Mouse (Mus musculus) limb, embryonic 14.5 days (tissue): ENCODE data around the gene Oxnad1. TPM values are rescaled to one million over a fixed set of nuclear protein-coding genes. Genes with fewer than 3 reads are reported as not detected.

ENCODE experiments used
- ATAC-seq: fragments of 200-750 bp; cut with Nextera tagmentation; 2 replicates; pipeline ENCODE4 v1.8.0; 2017; ENCODE audit warnings: low read depth, moderate number of reproducible peaks, moderate TSS enrichment; ENCODE audit not compliant: low FRiP score
- DNase-seq: peaks from one replicate; pipeline ENCODE4 v3.0.0-alpha.2; 2015; ENCODE audit warnings: low spot score
- H3K27ac ChIP-seq: fragments of 300-500 bp; sonication (generic); replicated peaks from 2 replicates; pipeline ENCODE4 v1.5.1; 2014; ENCODE audit warnings: low read depth, mild to moderate bottlenecking, low read length, moderate library complexity, mixed read lengths
- H3K27me3 ChIP-seq: fragments of 300-500 bp; sonication (generic); 2 replicates; pipeline ENCODE4 v1.6.1; 2014; ENCODE audit warnings: low read length, mixed read lengths; ENCODE audit not compliant: control insufficient read depth, insufficient read depth
- H3K36me3 ChIP-seq: fragments of 300-500 bp; sonication (generic); 2 replicates; pipeline ENCODE4 v1.6.1; 2014; ENCODE audit warnings: mild to moderate bottlenecking, low read length, moderate library complexity, mixed read lengths; ENCODE audit not compliant: control insufficient read depth, insufficient read depth
- H3K4me1 ChIP-seq: fragments of 300-500 bp; sonication (generic); 2 replicates; pipeline ENCODE4 v1.6.1; 2014; ENCODE audit warnings: antibody characterized with exemption, low read length, mixed read lengths; ENCODE audit not compliant: control insufficient read depth, insufficient read depth
- H3K4me2 ChIP-seq: fragments of 300-500 bp; sonication (generic); replicated peaks from 2 replicates; pipeline ENCODE4 v1.6.1; 2014; ENCODE audit warnings: low read depth, mild to moderate bottlenecking, low read length, moderate library complexity; ENCODE audit not compliant: severe bottlenecking
- H3K4me3 ChIP-seq: fragments of 300-500 bp; sonication (generic); replicated peaks from 2 replicates; pipeline ENCODE4 v1.5.1; 2014; ENCODE audit warnings: low read length
- H3K9ac ChIP-seq: fragments of 300-500 bp; sonication (generic); 2 replicates; pipeline ENCODE4 v1.6.1; 2014; ENCODE audit warnings: mild to moderate bottlenecking, low read depth, low read length, moderate library complexity; ENCODE audit not compliant: severe bottlenecking
- H3K9me3 ChIP-seq: fragments of 300-500 bp; sonication (generic); 2 replicates; pipeline ENCODE4 v1.6.1; 2016; ENCODE audit warnings: low read length; ENCODE audit not compliant: control insufficient read depth
- POLR2A ChIP-seq: fragments of 200-500 bp; IDR thresholded peaks from 2 replicates; pipeline ENCODE4 v1.8.0; 2012; ENCODE audit warnings: inconsistent platforms, mild to moderate bottlenecking, moderate library complexity, borderline replicate concordance; ENCODE audit not compliant: insufficient read depth, insufficient read length; ENCODE audit errors: extremely low read depth
- WGBS: fragments of 180-500 bp; shearing (Covaris S2); extraction: QIAGEN DNeasy Blood & Tissue Kit; methylation state at CpG from one replicate; pipeline ENCODE4 v1.1.7; 2014; 5-methylcytosine and 5-hydroxymethylcytosine counted together
- polyA plus RNA-seq, 2 experiments: library from polyadenylated mRNA; depleted of rRNA in 1 of 2; stranded (reverse) in 1 of 2; unstranded in 1 of 2; fragments of >200 nt; fragmentation: Nextera tagmentation in 1 of 2; extraction: Ambion mirVana in 1 of 2; gene quantifications; 2 replicates each; pipeline versions ENCODE4 v1.2.1 to v1.2.3; 2012 to 2014

The Oxnad1 gene
- polyA plus RNA-seq, 2 experiments: 16.0 to 23.8 TPM

GRCm38 (mm10) chr14:32061398-32061797, 23.8 kb upstream of the Oxnad1 start:
- TF ChIP-seq POLR2A: no peak
- 86% methylated on average over 4 of the region's 4 CpGs for WGBS
- Histone ChIP-seq H3K4me2 (no peak overlapping the region), H3K9ac (no peak overlapping the region), H3K4me3 (no peak overlapping the region), H3K9me3 (no peaks in the 10 kb centered on the region; the same call in 1 of the 2 replicates), H3K36me3 (no peaks in the 10 kb centered on the region), H3K27me3 (no peaks in the 10 kb centered on the region), H3K27ac (no peak overlapping the region), H3K4me1 (no peaks in the 10 kb centered on the region)
- no peak for DNase-seq
- ATAC-seq: no peak

DNA sequence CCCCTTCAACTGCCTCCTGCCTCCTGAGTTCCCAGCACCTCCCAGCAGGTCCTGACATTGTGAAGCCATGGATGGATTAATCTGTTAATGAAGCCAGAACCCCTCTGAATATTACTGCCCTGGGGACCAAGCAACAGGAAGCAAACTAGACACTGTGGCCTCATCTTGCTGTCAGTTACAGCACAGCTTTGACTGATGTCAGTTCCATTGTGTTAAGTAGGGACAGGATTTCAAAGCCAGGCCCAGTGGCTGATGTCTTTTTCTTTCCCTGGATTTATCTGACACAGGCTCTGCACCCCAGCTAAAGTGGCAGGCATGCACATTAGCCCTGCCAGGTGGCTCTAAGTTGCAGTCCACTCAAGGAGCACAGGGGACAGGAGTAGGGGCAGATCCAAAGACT, 12.4 kb upstream of the Oxnad1 start:
- no peaks in the 10 kb centered on the region for H3K36me3 ChIP-seq
- no peaks in the 10 kb centered on the region for H3K27me3 ChIP-seq
- no peaks in the 10 kb centered on the region for H3K4me1 ChIP-seq
- no peak overlapping the region for H3K27ac ChIP-seq
- no peak overlapping the region for H3K4me2 ChIP-seq
- H3K9ac ChIP-seq: no peak overlapping the region
- no peak for DNase-seq
- no peak overlapping the region for H3K4me3 ChIP-seq
- ATAC-seq: no peak
- H3K9me3 ChIP-seq: no peaks in the 10 kb centered on the region
- no peak for TF ChIP-seq POLR2A

DNA sequence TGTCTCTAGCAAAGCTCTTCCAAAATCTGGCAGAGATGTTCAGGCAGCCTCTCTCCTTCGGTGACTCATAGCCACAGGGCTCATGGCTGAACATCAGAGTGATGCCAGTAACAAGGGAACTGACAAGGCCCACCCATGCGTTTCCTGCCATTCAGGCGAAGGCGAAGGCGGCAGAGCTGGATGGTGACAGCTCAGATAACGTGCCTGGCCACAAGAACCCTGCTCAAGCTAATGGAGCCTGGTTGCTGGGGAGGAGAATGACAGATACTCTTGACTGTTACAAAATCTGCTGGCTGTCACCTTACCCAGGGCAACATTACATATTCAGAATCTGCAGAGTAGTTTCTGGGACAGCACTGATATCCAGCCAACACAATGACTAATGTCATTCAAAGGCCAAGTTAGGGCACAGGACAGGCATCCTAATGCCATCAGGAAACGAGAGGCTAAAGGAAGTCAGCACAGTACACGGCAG, 11.9 kb upstream of the Oxnad1 start:
- no peaks in the 10 kb centered on the region for H3K36me3 ChIP-seq
- no peak overlapping the region for H3K27ac ChIP-seq
- H3K4me3 ChIP-seq: no peak overlapping the region
- WGBS: 70% methylated on average over 8 of the region's 8 CpGs
- ATAC-seq (no peak), DNase-seq (no peak)
- no peak for TF ChIP-seq POLR2A
- H3K9me3 ChIP-seq: no peaks in the 10 kb centered on the region
- no peak overlapping the region for H3K9ac ChIP-seq
- no peaks in the 10 kb centered on the region for H3K27me3 ChIP-seq
- H3K4me1 ChIP-seq: no peaks in the 10 kb centered on the region
- no peak overlapping the region for H3K4me2 ChIP-seq

DNA sequence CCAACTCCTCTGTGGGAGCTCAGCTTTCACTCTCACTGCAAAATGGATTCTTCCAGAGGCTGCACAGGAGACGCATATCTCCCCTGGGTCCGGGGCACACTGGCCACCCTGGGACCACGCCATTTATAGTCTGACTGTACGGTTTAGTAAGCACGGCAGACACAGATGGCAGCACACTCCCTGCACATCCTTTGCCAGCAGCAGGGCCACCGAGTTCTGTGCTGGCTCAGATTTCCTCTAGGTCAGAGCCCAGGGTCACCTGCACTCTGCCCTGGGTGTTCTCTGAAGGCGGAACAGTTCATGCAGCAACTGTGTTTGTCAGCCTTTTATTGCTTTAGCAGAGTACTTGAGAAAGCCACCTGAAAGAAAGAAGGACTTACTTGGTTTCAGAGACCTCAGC, 11.3 kb upstream of the Oxnad1 start:
- DNase-seq: no peak

DNA sequence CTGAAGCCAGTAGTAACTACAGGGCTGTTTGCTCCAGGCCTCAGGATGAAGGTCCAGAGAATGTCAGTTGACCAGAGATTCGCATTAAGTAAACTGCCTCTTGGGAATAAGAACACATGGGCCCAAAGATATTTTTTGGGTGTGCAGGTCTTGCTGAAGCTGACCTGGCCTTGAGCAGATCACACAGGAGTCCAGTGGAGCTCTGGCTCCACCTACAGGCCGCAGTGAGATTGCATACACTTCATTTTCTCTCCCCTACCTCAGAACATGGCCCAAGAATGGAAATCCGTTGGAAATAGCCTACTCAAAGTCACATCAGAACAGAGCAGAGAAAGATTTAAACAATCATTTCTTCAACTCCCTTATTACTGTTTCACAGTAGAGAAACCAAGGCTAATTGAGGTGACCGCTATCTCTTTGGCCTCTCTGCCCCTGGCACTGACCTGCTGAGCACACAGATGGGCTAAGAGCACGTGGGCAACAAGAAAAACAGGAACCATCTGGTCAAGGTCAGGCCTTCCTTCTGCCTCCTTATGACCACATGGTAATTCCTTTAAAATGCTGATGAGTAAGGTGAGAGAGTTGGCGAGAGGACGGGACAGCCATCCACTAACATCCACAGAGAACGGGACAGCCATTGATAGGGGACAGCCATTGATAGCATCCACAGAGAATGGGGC, 8.1 kb upstream of the Oxnad1 start:
- peaks cover 14% of the 10 kb centered on the region for H3K36me3 ChIP-seq
- H3K27me3 ChIP-seq: no peaks in the 10 kb centered on the region
- no peak for TF ChIP-seq POLR2A
- no peak overlapping the region for H3K4me3 ChIP-seq
- DNase-seq (peak; percentile 71), ATAC-seq (peak; percentile 62)
- no peak overlapping the region for H3K4me2 ChIP-seq
- no peak overlapping the region for H3K9ac ChIP-seq
- no peaks in the 10 kb centered on the region for H3K4me1 ChIP-seq
- H3K27ac ChIP-seq: no peak overlapping the region
- no peaks in the 10 kb centered on the region for H3K9me3 ChIP-seq
- 53% methylated on average over 8 of the region's 8 CpGs for WGBS

More for the DNA sequence above, 11.3 kb upstream of the Oxnad1 start:
- Histone ChIP-seq H3K4me2 (no peak overlapping the region), H3K27me3 (no peaks in the 10 kb centered on the region), H3K4me3 (no peak overlapping the region), H3K9ac (no peak overlapping the region), H3K36me3 (no peaks in the 10 kb centered on the region), H3K4me1 (no peaks in the 10 kb centered on the region), H3K9me3 (no peaks in the 10 kb centered on the region), H3K27ac (no peak overlapping the region)
- 50% methylated on average over 7 of the region's 7 CpGs for WGBS
- ATAC-seq: no peak
- no peak for TF ChIP-seq POLR2A
